Mouse (Mus musculus) right cerebral cortex, adult 2 months (tissue): ENCODE data around the gene Marveld3.
A peak's percentile ranks its signal among the peaks of the same experiment; 100 is the strongest.

Experiments
- DNase-seq, 2 experiments: peaks; one replicate each; pipeline ENCODE4 v3.0.0; 2021 to 2022; ENCODE audit warnings: low spot score in 2 of 2

Gene Marveld3

DNA sequence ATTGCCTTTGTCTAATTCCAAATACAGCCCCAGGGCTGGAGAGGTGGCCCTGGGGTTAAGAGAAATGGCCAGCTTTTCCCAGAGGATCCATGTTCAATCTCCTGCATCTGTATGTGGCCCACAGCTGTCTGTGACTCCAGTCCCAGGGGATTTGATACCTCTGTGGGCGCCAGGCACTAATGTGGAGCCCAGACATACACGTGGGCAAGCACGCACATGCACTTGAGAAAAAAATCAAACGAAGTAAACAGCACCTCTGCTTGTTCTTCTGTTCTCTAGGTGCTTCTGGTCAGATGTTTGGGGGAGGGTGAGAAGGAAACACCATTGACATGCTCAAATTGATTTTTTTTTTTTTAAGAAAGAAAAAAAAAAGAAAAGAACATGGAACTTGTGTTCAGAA is 2.1 kb upstream of the Marveld3 start:
- DNase-seq: no peak

DNA sequence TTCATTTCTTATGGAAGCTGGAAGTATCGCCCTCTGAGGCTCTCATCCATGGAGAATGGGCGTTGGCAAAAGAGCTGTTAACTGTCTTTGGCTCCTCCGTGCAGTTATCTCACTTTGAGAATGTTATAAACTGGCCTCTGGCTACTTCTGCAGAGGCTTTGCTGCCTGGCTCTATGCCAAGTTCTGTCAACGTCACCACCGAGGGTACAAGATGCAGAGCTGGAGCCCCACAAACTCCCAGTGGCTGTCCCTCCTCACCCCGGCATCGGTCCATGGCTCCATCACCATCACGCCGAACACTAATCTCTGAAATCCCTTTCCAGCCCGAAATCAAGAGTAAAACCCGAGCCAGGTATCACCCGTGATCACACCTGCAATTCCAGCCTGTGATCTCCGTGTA is 1.4 kb upstream of the Marveld3 start:
- DNase-seq: no peak

DNA sequence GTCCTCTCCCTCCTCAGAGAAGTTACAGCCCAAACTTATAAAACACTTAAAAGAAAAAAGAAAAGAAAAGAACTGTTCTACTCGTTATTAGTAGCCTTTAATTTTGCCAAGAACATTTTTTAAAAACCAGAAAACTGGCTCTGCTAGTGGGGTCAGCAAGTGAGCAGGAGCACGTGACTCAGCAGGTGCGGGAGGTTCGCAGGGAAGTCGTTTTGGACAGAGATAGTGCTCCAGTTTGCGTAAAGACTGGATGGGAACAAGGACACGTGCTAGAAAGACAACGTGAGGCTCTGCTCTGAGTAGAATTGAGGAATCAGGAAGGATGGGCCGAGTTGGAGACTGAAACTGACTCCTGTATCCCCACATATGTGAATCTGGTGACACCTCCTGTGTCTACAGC is 893 bp upstream of the Marveld3 start:
- no peak for DNase-seq

DNA sequence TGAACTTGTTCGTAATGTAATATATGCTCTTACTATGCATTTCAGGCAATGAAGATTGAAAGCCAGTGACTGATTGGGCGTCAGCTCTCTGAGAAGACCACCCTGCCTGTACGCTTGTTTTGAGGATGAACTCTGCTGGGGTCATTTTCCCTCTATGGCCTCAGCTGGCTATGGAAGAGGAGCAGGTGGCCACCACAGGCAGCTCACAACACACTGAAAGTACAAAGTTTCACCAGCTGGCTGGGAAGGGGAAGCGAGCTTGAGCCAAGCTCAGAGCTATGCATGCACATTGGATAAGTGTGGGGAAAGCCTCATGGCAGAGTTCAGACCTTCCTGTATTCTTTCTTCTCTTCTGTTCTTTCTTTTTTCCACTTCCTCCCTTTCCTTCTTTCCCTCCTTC is 2.9 kb downstream of the Marveld3 start:
- DNase-seq: peak in 1 of 2 experiments; percentile 1

DNA sequence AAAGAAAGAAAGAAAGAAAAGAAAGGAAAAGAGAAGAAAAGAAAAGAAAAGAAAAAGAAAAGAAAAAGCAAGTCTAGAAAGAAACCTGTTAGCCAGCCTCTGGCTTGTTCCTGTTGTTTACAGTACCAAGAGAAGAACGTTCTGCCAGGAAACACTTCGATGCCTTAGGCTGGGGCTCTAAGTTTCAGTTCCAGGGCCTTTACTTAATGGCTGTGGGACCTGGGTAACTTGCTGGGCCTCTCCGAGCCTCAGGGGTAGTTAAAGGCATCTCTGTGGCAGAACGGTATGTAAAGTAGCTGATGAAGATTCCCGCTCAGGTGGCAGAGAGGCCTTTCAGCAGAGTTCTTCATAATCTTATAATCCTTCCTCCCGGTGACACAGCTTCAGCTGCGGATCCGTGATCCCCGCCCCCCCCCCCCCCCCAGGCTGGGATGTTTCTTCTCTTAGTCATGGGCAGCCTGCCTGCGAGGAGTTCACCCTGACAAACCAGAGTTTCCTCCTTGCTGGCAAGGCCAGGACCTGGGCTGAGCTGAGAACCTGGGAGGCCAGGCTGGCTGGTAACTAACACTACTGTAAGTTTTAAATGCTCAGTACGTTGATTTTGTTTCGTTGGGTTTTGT is 3.9 kb downstream of the Marveld3 start:
- DNase-seq: no peak

DNA sequence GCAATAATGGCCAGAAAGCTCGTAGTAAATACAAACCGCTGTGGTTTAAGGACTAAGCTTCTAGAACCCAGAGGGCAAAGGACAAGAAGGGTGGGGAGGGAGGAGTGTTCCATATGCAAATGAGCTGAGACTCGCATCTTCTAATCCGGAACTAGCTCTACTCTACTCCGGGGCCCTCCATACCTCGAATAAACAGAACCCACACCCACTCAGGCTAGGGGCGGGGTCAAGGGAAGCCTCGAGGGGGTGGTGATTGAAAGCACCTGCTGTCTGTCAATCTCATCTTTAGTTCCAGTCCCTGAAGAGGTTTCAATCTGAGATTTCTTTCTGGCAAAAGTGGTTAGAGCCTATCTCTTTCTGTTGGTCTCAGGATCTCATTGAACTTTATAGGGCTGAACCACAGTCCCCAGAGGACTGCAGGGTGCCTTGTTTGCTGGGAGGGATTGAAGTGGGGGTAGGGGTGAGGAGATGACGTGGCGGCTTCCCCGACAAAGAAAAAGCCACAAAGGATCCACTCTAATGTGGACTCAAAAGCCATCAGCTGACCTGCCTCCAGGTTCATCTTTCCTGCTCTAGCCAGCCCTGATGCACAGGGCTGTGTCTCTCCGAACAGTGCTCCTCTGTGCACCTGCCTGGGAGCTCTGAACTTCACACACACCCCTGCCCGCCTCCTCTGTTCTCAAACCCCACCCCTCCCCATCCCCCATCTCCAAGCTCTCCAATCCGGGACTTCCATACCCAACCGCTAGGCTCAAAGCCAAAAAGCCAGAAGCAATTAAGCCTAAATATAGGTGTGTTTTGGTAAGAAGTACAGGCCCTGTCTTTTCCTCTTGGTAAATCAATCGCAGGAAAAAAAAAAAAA is 4.6 kb downstream of the Marveld3 start:
- DNase-seq: no peak

DNA sequence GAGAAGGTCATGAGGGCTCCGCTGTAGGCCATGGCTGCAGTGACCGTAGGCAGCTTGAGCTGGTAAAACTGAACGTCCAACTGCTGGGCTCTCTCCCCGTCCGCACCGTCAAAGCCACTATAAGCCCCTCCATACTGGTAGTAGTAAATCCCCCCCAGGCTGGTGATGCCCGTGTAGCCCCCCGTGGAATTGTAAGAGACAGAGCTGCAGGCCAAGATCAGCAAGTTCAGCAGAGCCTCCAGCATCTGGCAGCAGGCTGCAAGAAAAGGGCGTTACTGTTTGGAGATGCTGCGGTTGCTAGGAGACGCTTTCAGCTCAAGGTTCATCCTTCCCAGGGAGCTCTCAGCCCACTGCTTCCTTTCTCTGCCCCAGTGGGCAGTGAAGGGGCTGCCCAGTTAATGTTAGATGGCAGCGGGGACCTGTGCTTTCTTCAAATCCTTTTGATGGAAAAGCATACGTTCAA is 7.5 kb downstream of the Marveld3 start:
- DNase-seq: peak; percentile 54 to 65

DNA sequence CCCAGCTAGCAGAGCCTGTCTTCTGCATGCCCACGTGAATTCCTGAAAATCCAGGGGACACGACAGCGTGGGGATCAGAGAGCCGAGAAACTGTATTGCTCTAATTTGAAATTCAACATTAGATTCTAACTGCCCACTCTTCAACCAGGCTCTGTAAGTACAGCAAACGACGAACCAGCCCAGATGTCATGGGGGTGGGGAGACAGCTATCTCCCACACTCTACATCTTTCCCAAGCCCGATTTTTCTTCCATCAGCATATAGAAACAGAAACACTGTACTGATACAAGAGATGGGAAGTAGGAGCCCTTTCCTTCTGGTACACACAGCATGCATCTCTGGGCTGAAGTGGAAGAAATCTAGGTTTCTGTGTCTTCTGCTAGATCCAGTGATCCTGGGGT is 9.8 kb downstream of the Marveld3 start:
- DNase-seq: peak; percentile 66 to 74

DNA sequence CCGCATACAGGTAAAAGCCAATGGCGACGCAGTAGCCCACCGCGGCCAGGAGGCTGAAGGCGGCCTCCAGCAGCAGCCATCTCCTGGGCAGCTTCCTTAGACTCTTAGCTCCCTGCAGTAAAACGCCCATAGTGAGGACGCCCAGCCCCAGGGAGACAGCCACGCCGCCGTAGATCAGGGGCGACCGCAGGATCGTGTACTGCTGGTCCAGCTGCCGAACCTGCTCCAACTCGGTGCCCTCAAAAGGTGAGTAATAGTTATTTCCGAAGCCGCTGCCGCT is 13.8 kb downstream of the Marveld3 start:
- DNase-seq: peak in 1 of 2 experiments; percentile 57

DNA sequence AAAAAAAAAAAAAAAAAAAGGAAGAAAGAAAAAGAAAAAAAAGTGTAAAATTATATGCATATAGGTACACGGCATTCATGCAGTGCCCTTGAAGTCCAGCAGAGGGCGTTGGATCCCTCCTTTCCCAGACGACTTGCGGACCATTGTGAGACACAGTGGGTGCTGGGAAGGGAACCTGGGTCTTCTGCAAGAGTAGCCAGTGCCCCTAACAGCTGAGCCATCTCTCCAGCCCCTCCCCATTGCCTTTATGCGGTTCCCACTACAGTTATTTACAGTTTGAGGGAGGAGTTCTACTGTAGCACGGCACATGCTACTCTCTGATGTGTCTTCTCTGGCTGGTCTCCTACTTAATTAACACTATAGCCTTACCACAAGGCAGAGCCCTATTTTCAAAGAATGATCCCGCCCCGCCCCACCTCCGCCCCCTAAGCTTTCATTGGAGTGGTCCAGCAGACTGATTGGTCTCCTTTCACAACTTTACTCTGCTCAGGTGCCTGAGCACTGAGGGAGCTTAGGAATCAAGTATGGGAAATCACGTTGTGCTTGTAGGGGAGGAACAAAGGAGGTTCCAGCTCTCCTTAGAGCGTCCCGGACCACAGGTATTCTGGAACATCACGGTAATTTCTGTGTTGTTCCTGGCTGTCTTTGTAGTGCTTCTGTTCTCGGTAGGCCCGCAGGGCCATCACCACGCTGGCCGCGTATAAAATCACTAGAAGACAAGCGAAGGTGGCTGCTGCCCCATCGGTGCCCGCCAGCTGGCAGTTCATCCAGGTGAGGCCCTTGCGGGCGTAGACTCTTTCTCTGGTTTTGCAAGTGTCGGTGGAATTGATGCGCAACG is 14.3 kb downstream of the Marveld3 start:
- DNase-seq: peak; percentile 78 to 79

DNA sequence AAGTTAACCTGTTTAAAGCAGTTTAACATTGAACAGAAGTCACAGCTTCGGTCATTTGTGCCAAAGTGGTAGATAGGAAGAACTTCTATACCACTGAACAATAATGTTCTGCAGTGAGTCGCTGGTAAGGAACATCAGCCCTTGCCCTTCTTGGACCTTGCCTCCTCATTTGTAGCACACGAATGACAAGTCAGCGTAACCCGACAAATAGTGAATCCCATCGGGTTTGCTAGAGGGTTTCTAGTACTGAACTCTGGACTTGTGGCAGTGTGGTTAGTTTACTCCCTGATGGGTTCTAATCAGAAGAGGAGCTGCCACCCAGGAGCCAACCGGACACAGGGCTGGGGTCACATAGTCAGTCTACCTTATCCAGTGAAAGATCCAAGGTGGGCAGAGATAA is 15.7 kb downstream of the Marveld3 start:
- DNase-seq: no peak

DNA sequence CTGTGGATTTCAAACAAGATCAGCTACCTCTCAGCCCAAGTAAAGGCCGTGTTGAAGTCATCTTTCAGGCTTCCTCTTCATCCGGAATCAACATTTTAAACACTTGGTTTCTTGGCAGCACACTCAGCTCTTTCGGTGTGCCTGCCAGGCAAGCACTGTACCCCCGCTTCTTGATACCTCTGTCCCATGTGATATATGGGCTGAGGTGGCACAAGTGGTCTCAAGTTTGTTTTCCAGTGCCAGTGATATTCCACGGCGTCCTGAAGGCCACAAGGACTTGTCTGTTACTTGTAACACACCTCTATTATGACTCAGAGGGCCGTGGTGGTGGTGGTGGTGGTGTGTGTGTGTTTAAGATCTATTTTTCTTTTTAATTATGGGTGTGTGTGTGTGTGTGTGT is 16.3 kb downstream of the Marveld3 start:
- no peak for DNase-seq

DNA sequence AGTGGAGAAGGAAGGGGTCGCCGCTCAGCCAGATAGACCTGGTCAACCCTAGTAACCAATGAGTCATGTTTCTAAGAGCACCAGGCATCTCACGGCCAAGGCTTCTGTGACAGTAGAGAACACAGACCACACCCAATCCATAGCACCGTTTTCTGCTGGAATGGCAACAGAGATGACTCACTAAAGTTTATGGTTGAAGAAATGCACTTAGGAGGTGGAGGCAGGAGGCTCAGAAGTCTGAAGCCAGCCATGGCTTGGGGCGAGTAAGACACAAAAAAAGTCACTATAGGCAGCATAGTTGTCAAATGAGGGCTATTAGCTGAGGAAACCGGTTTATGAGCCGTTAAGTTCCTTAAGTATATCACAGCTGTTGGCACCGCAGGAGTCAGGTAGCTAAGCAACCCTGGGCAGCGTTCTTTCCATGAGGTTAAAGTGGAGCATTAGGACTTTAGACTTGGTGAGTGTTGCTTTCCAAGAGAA is 16.8 kb downstream of the Marveld3 start:
- DNase-seq: no peak

DNA sequence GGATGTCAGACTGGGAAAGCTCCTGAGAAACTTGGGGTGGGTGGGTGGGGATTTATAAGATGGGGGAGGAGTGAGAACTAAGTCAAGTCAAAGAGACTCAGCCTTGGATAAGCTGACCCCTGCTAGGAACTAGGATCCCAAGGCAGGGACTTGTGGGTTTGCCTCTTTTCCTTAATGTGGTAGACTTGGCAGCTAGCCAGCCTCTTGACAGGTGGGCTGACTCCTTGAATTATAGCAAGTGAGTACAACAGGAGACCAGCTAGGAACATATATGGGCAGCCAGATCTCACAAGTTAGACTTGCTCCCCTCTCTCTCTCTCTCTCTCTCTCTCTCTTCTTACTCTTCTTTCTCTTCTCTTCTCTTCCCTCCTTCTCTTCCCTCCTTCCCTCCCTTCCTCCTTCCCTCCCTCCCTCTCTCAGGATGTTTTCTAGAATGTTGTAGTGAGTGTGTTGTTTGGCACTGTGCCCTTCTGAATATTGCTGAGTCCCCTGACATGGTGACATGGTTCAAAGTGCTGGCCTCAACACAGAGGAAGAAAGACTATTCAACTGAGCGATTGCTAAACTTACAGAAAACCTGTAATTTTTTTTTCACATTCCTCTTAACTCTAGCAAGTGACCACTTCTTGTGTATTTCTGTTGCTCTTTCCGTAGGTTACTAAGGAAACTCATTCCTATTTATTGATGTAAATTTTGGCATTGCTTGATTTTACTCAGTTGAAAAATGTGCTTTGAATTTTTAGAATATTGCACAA is 20.2 kb downstream of the Marveld3 start:
- no peak for DNase-seq

DNA sequence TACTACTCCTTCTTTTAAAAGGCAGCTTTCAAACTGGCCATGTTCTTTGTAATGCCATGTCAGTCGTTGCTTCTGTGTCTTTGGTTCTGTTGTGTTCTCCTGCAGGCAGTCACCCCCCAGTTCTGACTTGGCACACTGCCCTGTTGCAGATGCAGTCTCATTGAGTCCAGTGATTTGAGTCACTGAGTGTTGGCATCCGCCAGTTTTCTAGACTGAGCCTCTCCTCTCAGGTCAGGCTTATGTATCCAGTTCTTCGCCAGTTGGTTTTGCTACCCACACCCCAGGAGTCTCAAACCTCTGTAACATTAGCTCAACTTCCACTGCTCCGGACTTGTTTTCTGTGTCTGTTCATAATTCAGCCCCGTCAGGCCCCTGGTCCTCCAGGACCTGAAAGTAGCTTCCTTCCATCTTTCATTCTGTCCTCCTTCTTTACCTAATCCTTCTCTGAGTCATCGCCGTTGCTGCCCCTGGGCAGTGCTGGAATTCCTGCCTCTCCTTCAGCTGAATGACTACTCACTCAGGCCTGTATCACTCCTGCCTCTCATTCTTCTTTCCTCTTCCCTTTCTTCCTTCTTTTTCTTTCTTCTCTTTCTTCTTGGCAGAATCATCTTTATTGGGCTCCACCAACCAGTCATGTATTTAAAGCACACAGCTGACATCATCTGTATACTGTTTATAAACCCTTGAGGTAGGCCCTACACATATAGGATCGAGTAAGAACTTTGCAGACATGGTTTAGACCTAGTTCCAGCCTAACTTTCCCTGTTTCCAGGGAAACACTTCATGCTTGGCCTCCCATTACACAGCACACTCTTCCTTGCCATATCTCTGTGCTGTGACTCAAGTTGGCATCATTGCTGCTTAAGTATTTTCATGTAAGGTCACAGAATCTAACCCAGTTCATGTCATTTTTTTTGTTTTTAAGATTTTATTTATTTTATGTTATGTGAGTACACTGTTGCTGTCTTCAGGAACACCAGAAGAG is 41.3 kb downstream of the Marveld3 start:
- peak; percentile 46 to 53 for DNase-seq

DNA sequence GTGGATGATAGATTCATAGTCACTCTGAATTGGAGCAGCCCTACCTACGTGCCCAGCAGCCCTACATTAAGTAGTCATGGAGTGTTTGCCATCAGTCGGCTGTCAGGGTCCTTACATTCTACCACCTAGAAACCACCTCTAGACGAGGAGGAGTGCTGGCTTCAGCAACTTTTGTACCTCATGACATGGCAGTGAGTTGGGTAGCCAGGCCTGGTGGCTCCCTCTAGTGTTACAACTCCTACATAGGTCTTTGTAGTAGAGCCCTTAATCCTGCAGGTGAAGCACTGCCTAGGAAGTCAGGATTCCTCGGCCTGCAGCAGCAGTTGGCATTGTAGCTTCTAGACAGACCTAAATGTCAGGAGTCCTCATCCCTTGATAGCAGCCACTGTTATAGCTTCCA is 44.7 kb downstream of the Marveld3 start:
- peak in 1 of 2 experiments; percentile 33 for DNase-seq

DNA sequence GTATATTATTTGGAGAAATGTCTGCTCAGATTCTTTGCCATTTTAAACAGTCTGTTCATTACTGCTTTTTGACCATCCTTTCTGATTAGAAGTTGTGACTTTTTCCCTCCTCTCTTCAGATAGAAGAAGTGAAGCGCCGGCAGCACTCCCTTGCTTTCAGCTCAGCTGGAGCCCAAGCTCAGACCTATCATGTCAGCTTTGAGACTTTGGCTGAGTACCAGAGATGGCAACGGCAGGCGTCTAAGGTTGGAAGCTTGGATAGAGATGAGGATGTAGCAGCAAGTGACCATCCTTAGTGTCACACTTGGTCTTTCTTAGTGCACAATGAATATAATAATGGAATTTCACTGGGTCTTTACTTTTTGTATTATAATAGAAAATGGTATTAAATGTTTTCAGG is 54.6 kb downstream of the Marveld3 start:
- DNase-seq: no peak

DNA sequence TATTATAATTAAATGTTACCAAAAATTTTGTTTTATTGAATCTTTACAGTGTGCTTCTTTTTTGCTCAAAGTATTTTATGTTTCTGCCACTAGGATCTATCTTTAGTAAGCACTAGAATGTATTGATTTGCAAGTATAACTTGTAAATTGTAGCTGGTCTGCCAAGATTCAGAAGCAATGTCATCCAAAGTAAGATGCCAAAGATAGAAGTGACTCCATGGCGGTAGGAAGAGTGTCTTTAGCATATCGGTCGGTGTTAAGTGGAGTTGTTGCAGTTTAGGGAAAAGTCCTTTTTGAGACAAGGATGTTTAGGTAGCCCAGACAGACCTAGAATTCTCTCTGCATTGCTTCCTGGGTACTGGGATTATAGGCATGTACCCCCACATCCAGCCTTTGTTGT is 55.1 kb downstream of the Marveld3 start:
- DNase-seq: no peak

DNA sequence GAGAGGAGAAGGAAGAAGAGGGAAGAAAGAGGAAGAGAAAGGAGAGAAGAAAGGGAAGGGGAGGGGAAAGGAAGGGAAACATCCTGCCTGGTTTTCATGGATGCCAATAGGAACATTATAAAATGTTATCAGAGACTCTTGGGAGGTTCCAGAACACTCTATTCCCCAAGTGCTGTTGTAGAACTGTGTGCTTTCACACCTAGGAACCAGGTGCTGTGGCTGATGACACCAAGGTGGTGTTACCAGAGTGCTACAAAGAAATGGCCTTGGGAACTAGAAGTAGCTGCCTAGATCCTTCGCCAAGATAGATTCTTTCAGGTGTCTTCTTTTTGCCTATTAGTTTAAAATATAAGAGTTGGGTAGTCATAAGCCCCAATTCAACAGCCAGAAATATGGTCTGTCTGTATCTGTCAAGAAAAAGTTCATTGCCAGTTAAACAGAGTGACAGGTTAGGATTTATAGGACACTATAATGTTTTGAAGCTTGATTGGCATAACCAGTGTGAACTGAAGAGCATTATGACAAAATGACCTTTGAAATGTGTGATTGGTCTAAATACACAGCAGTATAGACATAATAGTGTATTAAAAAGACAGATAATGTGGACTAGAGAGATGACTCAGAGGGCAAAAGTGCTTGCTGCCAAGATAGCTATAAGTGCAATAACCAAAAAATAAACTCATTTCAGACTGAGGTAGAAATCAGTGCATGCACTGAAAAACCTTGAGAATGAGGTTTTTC is 56.9 kb downstream of the Marveld3 start:
- no peak for DNase-seq
